Mouse (Mus musculus) layer of hippocampus, postnatal 36 days (tissue): ENCODE results near the gene Spata31d1b. TPM values are rescaled to one million over a fixed set of nuclear protein-coding genes. Genes with fewer than 3 reads are reported as not detected.
A peak's percentile ranks its signal among the peaks of the same experiment; 100 is the strongest.
"Not testable (repeated sequence)": the region's sequence is repeated elsewhere in the genome, so short reads cannot be mapped to it uniquely, and the experiment has no call there.

Experiments
- DNase-seq, 2 experiments: peaks; one replicate each; pipeline ENCODE4 v3.0.0; 2022
- total RNA-seq, 2 experiments: library from RNA; stranded (reverse); gene quantifications; 2 replicates each; pipeline ENCODE4 v1.2.3; 2021

The Spata31d1b gene
- under 1 TPM; 0.07 to 0.20 TPM for total RNA-seq

GRCm38 (mm10) chr13:59711984-59712383, at the start of gene Spata31d1b:
Spata31d1b (plus strand) TSS chr13:59712284.
- DNase-seq: not testable (repeated sequence)

DNA sequence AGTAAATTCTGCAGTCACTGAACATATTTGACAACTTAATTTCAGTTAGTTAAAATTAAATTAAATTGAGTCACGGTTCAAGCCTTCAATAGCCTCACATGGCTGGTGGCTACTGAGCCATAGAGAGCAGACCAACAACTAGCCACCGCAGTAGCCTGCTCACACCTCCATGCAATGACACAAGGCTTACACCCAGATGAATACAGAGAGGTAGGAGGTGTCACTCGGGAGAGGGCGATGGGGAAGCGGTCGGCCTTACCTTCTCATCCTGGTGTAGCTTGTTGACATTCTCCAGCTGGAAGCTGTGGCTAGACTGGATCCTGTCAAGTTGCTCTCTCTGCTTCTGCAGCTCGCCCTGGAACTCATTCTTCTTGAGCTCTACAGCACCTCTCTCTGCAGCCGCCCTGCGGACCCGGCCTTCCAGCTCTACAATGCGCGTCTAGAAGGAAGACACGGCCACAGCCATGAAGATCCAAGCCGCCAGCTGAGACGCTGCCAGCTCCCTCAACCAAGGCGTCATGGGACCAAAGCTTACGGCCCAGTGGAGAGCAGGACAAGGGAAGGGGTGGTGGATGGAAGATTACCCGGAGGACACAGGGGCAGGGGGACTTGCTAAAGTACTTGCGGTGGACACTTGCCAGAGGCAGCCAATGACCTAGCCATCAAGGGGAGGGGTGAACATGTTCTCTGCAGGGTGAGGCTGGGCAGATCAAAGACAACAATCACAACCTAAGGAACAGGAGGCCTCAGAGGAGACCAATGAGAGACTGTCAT, 48.0 kb upstream of the Spata31d1b start:
- no peak for DNase-seq

DNA sequence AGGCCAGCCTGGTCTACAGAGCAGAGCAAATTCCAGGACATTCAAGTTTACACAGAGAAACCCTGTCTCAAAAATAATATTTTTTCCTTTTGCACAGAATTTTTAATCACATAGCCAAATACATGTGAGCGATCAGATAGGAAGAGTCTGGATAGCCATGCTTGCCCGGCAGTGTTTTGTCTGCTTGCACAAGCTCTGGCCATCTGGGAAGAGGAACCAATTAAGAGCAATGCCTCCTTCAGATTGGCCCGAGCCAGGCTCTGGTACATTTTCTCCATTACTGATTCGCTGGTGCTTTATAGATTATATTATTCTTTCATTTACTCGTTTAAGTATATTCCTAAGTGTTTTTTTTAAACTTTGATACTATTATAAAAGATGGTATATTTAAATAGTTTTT, 44.3 kb upstream of the Spata31d1b start:
- DNase-seq: no peak

GRCm38 (mm10) chr13:59668501-59669093, 43.5 kb upstream of the Spata31d1b start:
- DNase-seq: no peak

DNA sequence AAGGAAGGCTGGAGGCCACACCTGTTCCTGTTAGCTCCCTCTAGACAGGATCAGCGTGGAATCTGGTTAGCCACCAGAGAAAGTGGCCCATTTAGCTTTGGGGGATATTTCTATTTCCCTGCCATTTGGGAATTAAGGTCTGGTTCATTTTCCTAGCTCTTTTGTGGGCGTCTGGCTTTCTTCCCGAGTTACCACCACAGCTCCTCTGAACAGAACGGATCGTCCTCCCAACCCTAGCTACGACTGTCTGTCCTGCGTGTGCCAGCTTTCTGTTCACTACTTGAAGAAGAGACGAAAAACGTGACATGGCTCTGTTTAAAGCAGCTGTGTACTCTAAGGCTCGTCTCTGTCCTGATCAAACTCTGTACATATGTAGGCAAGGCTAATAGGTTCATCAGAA, 42.1 kb upstream of the Spata31d1b start:
- peak; percentile 56 to 71 for DNase-seq

GRCm38 (mm10) chr13:59671521-59671920, 40.6 kb upstream of the Spata31d1b start:
- no peak for DNase-seq

GRCm38 (mm10) chr13:59672248-59672647, 39.8 kb upstream of the Spata31d1b start:
- no peak for DNase-seq

DNA sequence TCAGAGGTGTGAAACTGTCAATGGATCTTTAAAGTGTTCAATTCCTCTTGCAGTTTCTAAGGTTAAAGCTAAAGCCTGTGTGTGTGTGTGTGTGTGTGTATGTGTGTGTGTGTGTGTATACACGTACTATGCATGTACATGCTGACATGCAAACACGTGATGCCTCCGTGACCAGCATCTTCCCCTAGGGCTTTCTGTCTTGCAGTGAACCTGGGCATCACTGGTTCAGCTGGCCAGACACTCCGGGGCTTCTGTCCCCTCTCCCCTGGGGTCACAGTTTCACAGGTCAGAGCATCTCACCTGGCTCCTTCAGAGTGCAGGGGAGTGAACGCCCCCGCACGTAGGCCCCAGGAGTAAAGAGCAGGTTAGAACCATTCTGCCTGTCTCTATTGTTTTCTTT, 38.5 kb upstream of the Spata31d1b start:
- no peak for DNase-seq

GRCm38 (mm10) chr13:59674215-59674614, 37.9 kb upstream of the Spata31d1b start:
- no peak for DNase-seq

- DNase-seq: no peak
Observed at GRCm38 (mm10) chr13:59674761-59675150, 37.3 kb upstream of the Spata31d1b start.

- peak; percentile 51 to 60 for DNase-seq
Observed at GRCm38 (mm10) chr13:59675151-59676011, 36.7 kb upstream of the Spata31d1b start, which contains the start of gene Golm1. Golm1 (minus strand) TSS chr13:59675811.

DNA sequence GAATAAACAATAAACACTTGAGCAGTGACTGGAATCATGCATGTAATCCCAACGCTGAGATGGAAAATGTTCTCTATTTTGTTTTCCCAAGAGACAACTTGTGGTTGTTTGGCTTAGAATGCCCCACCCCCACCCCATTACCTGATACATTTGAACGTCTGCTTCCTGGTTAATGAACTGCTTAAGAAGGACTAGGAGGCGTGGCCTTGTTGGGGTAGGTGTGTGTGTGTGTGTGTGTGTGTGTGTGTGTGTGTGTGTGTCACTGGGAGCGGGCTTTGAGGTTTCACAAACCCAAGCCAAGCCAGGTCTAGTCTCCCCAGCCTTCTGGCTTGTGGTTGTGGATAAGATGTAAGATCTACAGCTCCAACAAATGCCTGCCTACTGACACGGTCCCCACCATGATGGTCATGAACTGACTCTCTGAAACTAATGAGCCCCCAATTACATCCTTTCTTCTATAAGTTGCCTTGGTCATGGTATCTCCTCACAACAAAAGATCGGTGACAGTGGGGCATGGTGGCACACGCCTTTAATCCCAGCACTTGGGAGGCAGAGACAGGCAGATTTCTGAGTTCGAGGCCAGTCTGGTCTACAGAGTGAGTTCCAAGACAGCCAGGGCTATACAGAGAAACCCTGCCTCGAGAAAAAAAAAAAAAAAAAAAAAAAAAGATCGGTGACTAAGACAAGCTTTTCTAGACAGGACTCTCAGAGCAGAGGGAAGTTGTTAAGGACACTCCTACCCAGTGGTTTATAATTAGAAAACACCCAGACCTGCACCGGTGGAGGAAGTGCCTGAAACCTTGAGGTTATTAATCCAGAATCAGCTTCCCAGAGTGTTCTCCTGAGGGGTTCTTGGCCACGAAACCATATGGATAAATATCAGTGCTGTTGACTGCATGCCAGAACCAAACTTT, 35.5 kb upstream of the Spata31d1b start:
- no peak for DNase-seq

- no peak for DNase-seq
Observed at GRCm38 (mm10) chr13:59679306-59679705, 32.8 kb upstream of the Spata31d1b start.

DNA sequence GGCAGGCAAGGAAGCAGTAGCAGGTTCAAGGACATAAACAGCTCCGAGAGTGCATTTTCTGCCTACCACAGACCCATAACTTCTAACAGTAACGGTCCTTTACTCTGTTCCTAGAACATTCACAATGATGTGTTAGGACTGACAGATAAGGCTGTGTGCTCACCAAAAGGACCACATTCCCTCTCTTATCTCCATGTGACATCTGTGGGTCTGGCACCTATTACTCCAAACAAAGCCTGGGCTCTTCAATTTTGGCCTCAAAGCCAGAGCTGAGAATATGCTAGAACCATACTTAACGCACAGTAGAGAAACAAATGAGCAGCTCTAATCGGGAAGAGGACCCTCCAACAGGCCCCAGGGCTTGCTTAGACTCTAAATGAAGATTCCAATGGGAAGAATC, 32.2 kb upstream of the Spata31d1b start:
- DNase-seq: no peak

- no peak for DNase-seq
Observed at GRCm38 (mm10) chr13:59682629-59683028, 29.5 kb upstream of the Spata31d1b start.

GRCm38 (mm10) chr13:59685236-59685635, 26.8 kb upstream of the Spata31d1b start:
- no peak for DNase-seq

DNA sequence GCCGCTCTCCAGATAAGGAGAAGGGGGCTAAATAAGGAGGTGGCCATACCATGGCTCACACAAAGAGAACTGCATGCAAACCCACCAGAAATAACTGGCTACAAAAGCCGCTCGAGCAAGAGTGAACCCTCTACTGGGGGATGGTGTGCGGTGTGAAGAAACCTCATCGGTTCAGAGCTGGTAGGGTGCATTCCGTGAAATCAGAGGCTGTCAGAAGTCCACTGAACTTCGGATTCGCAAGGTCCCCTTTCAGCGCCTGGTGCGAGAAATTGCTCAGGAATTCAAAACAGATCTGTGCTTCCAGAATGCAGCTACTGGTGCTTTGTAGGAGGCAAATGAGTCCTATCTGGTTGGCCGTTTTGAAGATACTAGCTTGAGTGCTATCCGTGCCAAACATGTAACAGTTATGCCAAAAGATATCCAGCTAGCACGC, 23.7 kb upstream of the Spata31d1b start:
- no peak for DNase-seq

- DNase-seq: no peak
Observed at GRCm38 (mm10) chr13:59689313-59689712, 22.8 kb upstream of the Spata31d1b start.

GRCm38 (mm10) chr13:59689843-59690242, 22.2 kb upstream of the Spata31d1b start:
- DNase-seq: no peak

- no peak for DNase-seq
Observed at GRCm38 (mm10) chr13:59690576-59690975, 21.5 kb upstream of the Spata31d1b start.

GRCm38 (mm10) chr13:59691478-59691877, 20.6 kb upstream of the Spata31d1b start:
- no peak for DNase-seq

DNA sequence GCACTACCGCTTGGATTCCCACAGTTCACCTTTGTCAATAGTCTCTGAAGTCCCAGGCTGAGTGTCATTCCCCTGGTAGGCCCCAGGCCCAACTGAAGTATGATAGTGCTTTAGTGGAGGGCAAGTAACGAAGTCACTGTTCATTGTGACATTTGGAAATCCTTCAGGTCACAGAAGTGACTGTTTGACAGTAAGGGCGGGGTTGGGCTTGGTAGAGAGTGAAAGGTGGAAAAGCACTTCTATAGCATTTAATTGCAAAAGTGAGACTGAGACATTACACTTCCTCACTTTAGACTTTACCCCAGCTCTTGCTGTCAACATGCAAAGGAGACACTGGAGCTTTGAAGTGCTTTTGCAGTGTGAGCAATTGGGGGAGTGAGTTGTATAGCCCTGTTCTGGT, 18.1 kb upstream of the Spata31d1b start, which contains the start of gene 4921517D22Rik:
4921517D22Rik (minus strand) TSS at position 101 of the 400 bp plus-strand sequence.
- DNase-seq: no peak
